In genomic region chr17:49477370-49477769, GRCm38 (mm10) we compare ENCODE assay signal across 15 mouse cellular contexts. TPM values are rescaled to one million over a fixed set of nuclear protein-coding genes. Genes with fewer than 3 reads are reported as not detected.
DNase-seq lines count a peak whose midpoint lies in the region; ATAC-seq and TF ChIP-seq lines count a peak whose summit lies in the region.
"Had no signal": no experiment of that assay in that cellular context is flagged by ENCODE, and none has a peak within 500 bp of the region (broad histone marks: within the 10 kb centered on the region; RNA-seq: fewer than 3 reads in every experiment).

No protein-coding gene starts in this region.

- no peak for TF ChIP-seq CTCF in intestine, postnatal 0 days (IDR thresholded peaks at IDR 0.05; ENCODE audit: low read depth)

- WGBS in embryonic facial prominence, embryonic 13.5 days, result 74% methylated on average over 4 of the region's 4 CpGs
- WGBS in embryonic facial prominence, embryonic 10.5 days, result 81% methylated on average over 4 of the region's 4 CpGs
- 76% methylated on average over 4 of the region's 4 CpGs for WGBS in intestine, postnatal 0 days

- no peak overlapping the region for H3K27ac ChIP-seq in embryonic facial prominence, embryonic 13.5 days
- no peak overlapping the region for H3K27ac ChIP-seq in embryonic facial prominence, embryonic 10.5 days (replicated peaks)
- H3K27ac ChIP-seq in intestine, postnatal 0 days (ENCODE audit: low read depth, low read length), result no peak overlapping the region
- H3K27ac ChIP-seq: heart, adult 2 months; hindbrain, embryonic 12.5 days; neural tube, embryonic 15.5 days had no signal

- no peak overlapping the region for H3K4me2 ChIP-seq in embryonic facial prominence, embryonic 13.5 days
- no peak overlapping the region for H3K4me2 ChIP-seq in intestine, postnatal 0 days (replicated peaks; ENCODE audit: low read depth)
- H3K4me2 ChIP-seq: hindbrain, embryonic 12.5 days; neural tube, embryonic 15.5 days had no signal

- no peaks in the 10 kb centered on the region for H3K27me3 ChIP-seq in embryonic facial prominence, embryonic 13.5 days
- no peaks in the 10 kb centered on the region for H3K27me3 ChIP-seq in embryonic facial prominence, embryonic 10.5 days (replicated peaks; ENCODE audit: low read depth, poor library complexity, severe bottlenecking)
- H3K27me3 ChIP-seq in intestine, postnatal 0 days (replicated peaks; ENCODE audit: control insufficient read depth, insufficient read depth, low read length), result no peaks in the 10 kb centered on the region
- H3K27me3 ChIP-seq: hindbrain, embryonic 12.5 days; neural tube, embryonic 15.5 days had no signal

- ATAC-seq in embryonic facial prominence, embryonic 13.5 days (ENCODE audit: insufficient number of reproducible peaks, insufficient read depth, low FRiP score, low TSS enrichment, low read depth), result 0 out of 2 replicates have a peak, but pooled peaks have one; percentile 70
- ATAC-seq in intestine, postnatal 0 days, result no peak
- ATAC-seq: intestine, embryonic 16.5 days; liver, postnatal 0 days had no signal

- H3K36me3 ChIP-seq in embryonic facial prominence, embryonic 13.5 days, result peaks cover 83% of the 10 kb centered on the region
- peaks cover 51% of the 10 kb centered on the region for H3K36me3 ChIP-seq in embryonic facial prominence, embryonic 10.5 days (replicated peaks)
- no peaks in the 10 kb centered on the region for H3K36me3 ChIP-seq in intestine, postnatal 0 days (ENCODE audit: control insufficient read depth, insufficient read depth)
- H3K36me3 ChIP-seq: neural tube, embryonic 15.5 days had no signal

- no peak for DNase-seq in embryonic facial prominence, embryonic 10.5 days (ENCODE audit: low spot score)
- DNase-seq in kidney, adult 11 months, result peak; percentile 37
- peak; percentile 70 to 77 for DNase-seq in kidney, postnatal 25 days
- DNase-seq in lung, postnatal 14 days, result peak; percentile 45
- DNase-seq in layer of hippocampus, adult 18-20 months (ENCODE audit: low spot score in 2 of 2), result no peak
- no peak for DNase-seq in frontal cortex, postnatal 14 days (ENCODE audit: low spot score in 2 of 2)
- DNase-seq: cerebellum, adult 18-20 months; heart, adult 2 months; liver, postnatal 0 days; right cerebral cortex, adult 18-20 months had no signal

- no peaks in the 10 kb centered on the region for H3K9me3 ChIP-seq in embryonic facial prominence, embryonic 13.5 days
- H3K9me3 ChIP-seq in embryonic facial prominence, embryonic 10.5 days, result no peaks in the 10 kb centered on the region
- no peaks in the 10 kb centered on the region for H3K9me3 ChIP-seq in intestine, postnatal 0 days (ENCODE audit: control insufficient read depth)
- H3K9me3 ChIP-seq: hindbrain, embryonic 12.5 days; neural tube, embryonic 15.5 days had no signal

- H3K9ac ChIP-seq in embryonic facial prominence, embryonic 13.5 days, result no peak overlapping the region
- H3K9ac ChIP-seq in intestine, postnatal 0 days (ENCODE audit: low read depth, low read length), result no peak overlapping the region
- H3K9ac ChIP-seq: hindbrain, embryonic 12.5 days; liver, postnatal 0 days; neural tube, embryonic 15.5 days had no signal

- H3K4me1 ChIP-seq in embryonic facial prominence, embryonic 13.5 days, result 0 out of 2 replicates have a peak, but pooled peaks cover 5% of the 10 kb centered on the region
- peaks cover 8% of the 10 kb centered on the region for H3K4me1 ChIP-seq in embryonic facial prominence, embryonic 10.5 days
- no peaks in the 10 kb centered on the region for H3K4me1 ChIP-seq in intestine, postnatal 0 days (replicated peaks; ENCODE audit: control insufficient read depth, insufficient read depth, low read length)

- H3K4me3 ChIP-seq in embryonic facial prominence, embryonic 13.5 days, result no peak overlapping the region
- H3K4me3 ChIP-seq in embryonic facial prominence, embryonic 10.5 days, result no peak overlapping the region
- no peak overlapping the region for H3K4me3 ChIP-seq in intestine, postnatal 0 days (ENCODE audit: low read depth, low read length)
- H3K4me3 ChIP-seq: heart, adult 2 months; hindbrain, embryonic 12.5 days; neural tube, embryonic 15.5 days had no signal

RNA-seq across cellular contexts. Expression of gene Mocs1, which starts 49.2 kb away (rescaled TPM):
- polyA plus RNA-seq in embryonic facial prominence, embryonic 13.5 days (2015; fragmentation: Nextera tagmentation; extraction: Ambion mirVana), result 6.1 TPM in 2 replicates
- polyA plus RNA-seq in embryonic facial prominence, embryonic 10.5 days (2016; fragmentation: Nextera tagmentation; extraction: Ambion mirVana), result 6.4 and 7.4 TPM in 2 replicates
- 10 to 100 TPM; 14.1 to 15.6 TPM for total RNA-seq in layer of hippocampus, adult 18-20 months (2021)
- 9.7 and 11.1 TPM in 2 replicates for polyA plus RNA-seq in intestine, postnatal 0 days (2015; fragmentation: Nextera tagmentation; extraction: Ambion mirVana)

Comparison
In these comparisons a context has a peak if more than half of its experiments do, and no peak if none do; other contexts are left out.
1. DNase-seq: peak in kidney, adult 11 months (single experiment), kidney, postnatal 25 days (2 of 2) and lung, postnatal 14 days (single experiment); none in embryonic facial prominence, embryonic 10.5 days (single experiment), layer of hippocampus, adult 18-20 months (0 of 2) and frontal cortex, postnatal 14 days (0 of 2).